Mouse (Mus musculus) heart, postnatal 0 days (tissue): ENCODE measurements at regions not wholly inside any gene's neighbourhood (a gene's known extent, or its start where the extent isn't known, plus 50 kb on each side); places are given as distances from the start of the nearest gene placed in this dataset.
A peak's percentile ranks its signal among the peaks of the same experiment; 100 is the strongest.

Experiments
- ATAC-seq: fragments of 200-750 bp; cut with Nextera tagmentation; 2 replicates; pipeline ENCODE4 v1.8.0; 2017; ENCODE audit warnings: low read depth, moderate number of reproducible peaks, moderate library complexity; ENCODE audit not compliant: insufficient read depth
- DNase-seq: peaks from one replicate; pipeline ENCODE4 v3.0.0-alpha.2; 2016; ENCODE audit warnings: low spot score
- H3K27ac ChIP-seq: fragments of 300-500 bp; sonication (generic); 2 replicates; pipeline ENCODE4 v1.5.1; 2014; ENCODE audit warnings: low read depth, mild to moderate bottlenecking
- H3K27me3 ChIP-seq: fragments of 300-500 bp; sonication (generic); 2 replicates; pipeline ENCODE4 v1.6.1; 2014; ENCODE audit warnings: low read length, mixed read lengths; ENCODE audit not compliant: control insufficient read depth, insufficient read depth
- H3K36me3 ChIP-seq: fragments of 300-500 bp; sonication (generic); replicated peaks from 2 replicates; pipeline ENCODE4 v1.6.1; 2014; ENCODE audit warnings: low read length, mixed read lengths; ENCODE audit not compliant: control insufficient read depth, insufficient read depth
- H3K4me1 ChIP-seq: fragments of 300-500 bp; sonication (generic); 2 replicates; pipeline ENCODE4 v1.6.1; 2014; ENCODE audit warnings: antibody characterized with exemption; ENCODE audit not compliant: control insufficient read depth, insufficient read depth
- H3K4me2 ChIP-seq: fragments of 300-500 bp; sonication (generic); 2 replicates; pipeline ENCODE4 v1.6.1; 2014; ENCODE audit warnings: low read depth, mild to moderate bottlenecking, low read length, moderate library complexity
- H3K4me3 ChIP-seq: fragments of 300-500 bp; sonication (generic); 2 replicates; pipeline ENCODE4 v1.5.1; 2014; ENCODE audit warnings: low read depth, low read length
- H3K9ac ChIP-seq: fragments of 300-500 bp; sonication (generic); replicated peaks from 2 replicates; pipeline ENCODE4 v1.6.1; 2014; ENCODE audit warnings: low read depth, low read length, mixed read lengths
- H3K9me3 ChIP-seq: fragments of 300-500 bp; sonication (generic); replicated peaks from 2 replicates; pipeline ENCODE4 v1.6.1; 2016; ENCODE audit warnings: low read length; ENCODE audit not compliant: control insufficient read depth
- CTCF ChIP-seq: IDR thresholded peaks from 2 replicates; pipeline ENCODE4 v1.5.1; 2016; ENCODE audit warnings: antibody characterized with exemption, control low read depth, low read depth
- EP300 ChIP-seq: IDR thresholded peaks from 2 replicates; pipeline ENCODE4 v1.6.1; 2016; ENCODE audit warnings: antibody characterized with exemption, low read depth
- WGBS: fragments of 180-500 bp; shearing (Covaris S2); extraction: QIAGEN DNeasy Blood & Tissue Kit; methylation state at CpG from one replicate; pipeline ENCODE4 v1.1.7; 2014; 5-methylcytosine and 5-hydroxymethylcytosine counted together

DNA sequence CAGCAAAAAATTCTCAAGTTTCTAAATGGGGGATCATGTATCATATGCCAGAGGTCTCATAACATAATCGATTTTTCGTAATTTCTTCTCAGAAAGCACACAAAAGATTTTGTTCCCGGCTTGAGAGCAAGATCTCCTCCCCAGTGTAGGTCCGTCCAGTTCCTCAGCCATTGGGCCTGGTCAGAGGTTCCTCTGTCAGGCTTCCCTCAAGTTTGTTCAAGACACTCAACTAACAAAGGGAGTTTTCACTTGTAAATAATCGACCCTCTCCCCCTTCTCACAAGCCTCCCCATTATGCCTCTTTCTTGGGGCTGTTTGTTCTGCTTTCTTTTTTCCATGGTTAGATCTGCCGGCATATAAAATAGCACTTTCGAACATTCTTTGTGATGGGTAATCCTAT lies 539.7 kb downstream of the Ptprc start:
- Histone ChIP-seq H3K4me3 (no peak overlapping the region), H3K4me1 (no peaks in the 10 kb centered on the region), H3K27me3 (no peaks in the 10 kb centered on the region), H3K4me2 (no peak overlapping the region), H3K9me3 (no peaks in the 10 kb centered on the region), H3K9ac (no peak overlapping the region), H3K36me3 (no peaks in the 10 kb centered on the region), H3K27ac (no peak overlapping the region)
- no peak for DNase-seq
- 84% methylated on average over 7 of the region's 7 CpGs for WGBS
- TF ChIP-seq CTCF (no peak), EP300 (no peak)
- ATAC-seq, result no peak

DNA sequence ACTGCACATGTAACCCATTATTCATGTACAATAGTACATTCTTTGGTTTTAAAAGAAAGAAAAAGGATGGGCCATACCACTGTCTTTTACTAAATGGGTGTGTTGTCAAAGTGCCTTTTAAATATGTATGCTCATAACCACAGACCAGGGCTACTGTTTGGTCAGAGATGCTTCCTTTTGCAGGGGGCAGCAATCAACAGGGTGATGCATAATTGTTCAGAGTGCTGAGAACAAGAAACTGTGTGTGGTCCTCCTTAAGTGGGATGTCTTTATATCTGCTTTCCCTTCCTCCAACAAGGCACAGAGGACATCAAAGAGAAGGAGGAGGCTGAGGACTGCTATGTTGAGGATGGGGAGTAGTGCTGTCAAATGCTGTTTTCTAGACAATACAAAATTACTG lies 544.0 kb downstream of the Ptprc start:
- H3K9ac ChIP-seq, result no peak overlapping the region
- H3K9me3 ChIP-seq, result no peaks in the 10 kb centered on the region
- ATAC-seq (no peak), DNase-seq (no peak)
- TF ChIP-seq CTCF, result no peak
- TF ChIP-seq EP300, result no peak
- no peaks in the 10 kb centered on the region for H3K4me1 ChIP-seq
- H3K4me3 ChIP-seq, result no peak overlapping the region
- H3K27ac ChIP-seq, result no peak overlapping the region
- H3K36me3 ChIP-seq, result no peaks in the 10 kb centered on the region
- H3K27me3 ChIP-seq, result no peaks in the 10 kb centered on the region
- no peak overlapping the region for H3K4me2 ChIP-seq

DNA sequence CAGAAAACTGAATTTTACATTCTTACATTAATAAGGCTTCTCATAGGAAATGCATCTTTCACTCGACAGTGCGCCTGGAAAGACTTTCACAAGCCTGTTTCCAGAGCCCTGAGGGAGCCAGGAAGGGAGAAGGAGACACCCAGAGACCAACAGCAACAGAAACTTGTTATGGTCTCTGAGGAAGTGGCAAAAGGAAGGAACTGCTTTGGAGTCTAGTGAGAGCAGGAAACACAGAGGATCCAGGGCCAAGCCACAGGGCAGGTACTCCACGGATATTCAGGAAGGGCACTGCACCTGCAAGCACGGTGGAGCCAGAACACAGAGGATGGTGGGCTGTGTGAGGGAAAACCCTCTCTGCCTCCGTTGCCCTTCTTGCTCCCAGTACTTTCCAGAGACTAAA lies 554.8 kb downstream of the Ptprc start:
- H3K36me3 ChIP-seq, result no peaks in the 10 kb centered on the region
- H3K27me3 ChIP-seq, result no peaks in the 10 kb centered on the region
- H3K9me3 ChIP-seq, result no peaks in the 10 kb centered on the region
- H3K27ac ChIP-seq, result peak overlapping the region; percentile 26; the same call in 1 of the 2 replicates
- DNase-seq, result no peak
- TF ChIP-seq CTCF (no peak), EP300 (no peak)
- H3K4me2 ChIP-seq, result no peak overlapping the region
- peaks cover 11% of the 10 kb centered on the region; the same call in 1 of the 2 replicates for H3K4me1 ChIP-seq
- no peak for ATAC-seq
- no peak overlapping the region for H3K4me3 ChIP-seq
- H3K9ac ChIP-seq, result no peak overlapping the region
- 58% methylated on average over 5 of the region's 5 CpGs for WGBS

DNA sequence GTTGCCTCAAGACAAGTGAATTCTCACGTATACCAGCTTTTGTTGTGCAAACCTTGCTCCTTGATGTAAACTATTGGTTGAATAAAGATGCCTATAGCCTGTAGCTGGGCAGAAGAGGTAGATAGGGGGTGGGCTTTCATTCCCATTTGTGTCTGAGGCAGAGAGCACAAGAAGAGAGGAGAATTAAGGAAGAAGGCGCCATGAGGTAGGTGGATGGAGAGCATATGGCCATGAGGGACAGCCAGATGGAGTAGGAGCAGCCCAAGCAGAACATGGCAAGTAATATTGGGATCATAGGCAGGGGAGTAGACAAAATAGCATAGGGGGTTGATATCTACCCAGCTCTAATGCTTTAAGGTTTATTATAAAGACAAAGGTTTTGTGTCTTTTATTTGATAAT lies 557.3 kb downstream of the Ptprc start:
- ATAC-seq (no peak), DNase-seq (no peak)
- no peaks in the 10 kb centered on the region for H3K9me3 ChIP-seq
- H3K4me3 ChIP-seq, result no peak overlapping the region
- no peaks in the 10 kb centered on the region for H3K27me3 ChIP-seq
- no peaks in the 10 kb centered on the region for H3K36me3 ChIP-seq
- 97% methylated on average over 2 of the region's 2 CpGs for WGBS
- TF ChIP-seq EP300, result no peak
- no peak for TF ChIP-seq CTCF
- H3K4me2 ChIP-seq, result no peak overlapping the region
- H3K9ac ChIP-seq, result no peak overlapping the region
- H3K4me1 ChIP-seq, result peaks cover 11% of the 10 kb centered on the region; the same call in 1 of the 2 replicates
- H3K27ac ChIP-seq, result no peak overlapping the region

DNA sequence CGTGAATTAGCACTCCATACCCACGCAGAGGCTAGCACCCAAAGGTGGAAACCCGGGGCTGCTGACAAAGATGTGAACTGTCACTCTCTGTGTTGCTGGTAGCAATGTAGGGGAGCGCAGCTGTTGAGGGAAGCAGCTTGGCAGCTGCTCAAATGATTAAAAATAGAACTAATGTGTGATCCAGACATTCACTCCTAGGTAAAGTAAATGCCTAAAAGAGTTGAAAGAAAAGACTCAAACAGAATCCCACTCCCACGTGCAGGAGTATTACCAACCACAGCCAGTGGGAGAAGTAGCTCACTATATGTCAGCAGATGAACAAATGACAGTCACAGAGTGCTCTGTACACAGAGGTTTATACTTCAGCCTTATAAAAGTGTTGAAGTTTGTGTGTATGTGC lies 558.0 kb downstream of the Ptprc start:
- H3K9me3 ChIP-seq, result no peaks in the 10 kb centered on the region
- TF ChIP-seq EP300, result no peak
- TF ChIP-seq CTCF, result no peak
- peak; percentile 74 for ATAC-seq
- 10% methylated on average over 5 of the region's 5 CpGs for WGBS
- no peaks in the 10 kb centered on the region for H3K36me3 ChIP-seq
- no peak overlapping the region for H3K4me2 ChIP-seq
- H3K4me1 ChIP-seq, result peaks cover 11% of the 10 kb centered on the region; the same call in 1 of the 2 replicates
- H3K9ac ChIP-seq, result no peak overlapping the region
- peak; percentile 76 for DNase-seq
- no peak overlapping the region for H3K27ac ChIP-seq
- H3K4me3 ChIP-seq, result no peak overlapping the region
- H3K27me3 ChIP-seq, result no peaks in the 10 kb centered on the region

DNA sequence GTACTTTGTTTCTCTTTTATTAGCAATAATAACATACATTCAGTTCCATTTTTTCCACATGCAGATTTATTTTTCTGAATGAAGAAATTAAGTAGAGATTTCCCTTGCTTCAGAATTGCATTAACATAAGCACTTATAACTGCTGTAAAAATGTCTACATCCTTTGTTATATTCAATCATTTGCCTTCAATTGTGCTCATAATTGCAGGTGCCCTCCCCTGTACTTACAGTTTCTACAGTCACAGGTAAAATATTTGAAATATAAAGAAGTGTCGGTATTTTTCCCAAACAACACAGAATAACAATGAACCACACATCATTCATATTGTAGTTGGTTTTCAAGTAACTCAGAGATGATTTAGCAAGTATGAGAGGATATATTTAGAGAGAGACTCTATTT lies 568.8 kb downstream of the Ptprc start:
- no peaks in the 10 kb centered on the region for H3K36me3 ChIP-seq
- no peaks in the 10 kb centered on the region for H3K9me3 ChIP-seq
- H3K4me1 ChIP-seq, result no peaks in the 10 kb centered on the region
- no peak overlapping the region for H3K9ac ChIP-seq
- H3K4me2 ChIP-seq, result no peak overlapping the region
- WGBS, result 87% methylated on average over 1 of the region's 1 CpGs
- H3K4me3 ChIP-seq, result no peak overlapping the region
- DNase-seq (no peak), ATAC-seq (no peak)
- TF ChIP-seq CTCF (no peak), EP300 (no peak)
- H3K27me3 ChIP-seq, result no peaks in the 10 kb centered on the region
- H3K27ac ChIP-seq, result no peak overlapping the region
